Mouse (Mus musculus) liver, adult (tissue): ENCODE data around the gene Grin2b.

Experiments
- GATA4 ChIP-seq: IDR thresholded peaks from 2 replicates; pipeline ENCODE4 v1.6.1; 2014; ENCODE audit warnings: mild to moderate bottlenecking, low read length; ENCODE audit not compliant: insufficient replicate concordance

Grin2b gene

GRCm38 (mm10) chr6:136044461-136044860, 128.8 kb downstream of the Grin2b start:
- no peak for TF ChIP-seq GATA4

- no peak for TF ChIP-seq GATA4
Measured at GRCm38 (mm10) chr6:136042375-136042774, 130.9 kb downstream of the Grin2b start.

DNA sequence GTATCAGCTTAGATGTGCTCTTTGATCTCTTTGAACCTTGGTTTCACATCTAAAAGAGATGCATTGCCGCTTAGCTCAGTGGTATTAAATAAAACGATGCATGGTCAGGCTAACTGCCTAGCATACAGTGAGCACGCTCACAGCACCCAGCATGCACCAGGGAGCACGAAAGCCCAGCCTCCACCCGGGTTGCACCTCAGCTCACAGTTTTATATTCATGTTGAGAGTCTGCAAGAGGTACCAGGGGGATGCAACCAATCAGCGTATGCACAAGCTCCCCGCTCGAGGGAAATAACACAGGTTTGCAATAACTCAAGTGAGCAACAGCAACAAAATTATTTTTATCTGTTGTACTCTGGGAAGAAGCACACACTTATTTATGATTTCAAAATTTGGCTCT, 131.5 kb downstream of the Grin2b start:
- no peak for TF ChIP-seq GATA4

DNA sequence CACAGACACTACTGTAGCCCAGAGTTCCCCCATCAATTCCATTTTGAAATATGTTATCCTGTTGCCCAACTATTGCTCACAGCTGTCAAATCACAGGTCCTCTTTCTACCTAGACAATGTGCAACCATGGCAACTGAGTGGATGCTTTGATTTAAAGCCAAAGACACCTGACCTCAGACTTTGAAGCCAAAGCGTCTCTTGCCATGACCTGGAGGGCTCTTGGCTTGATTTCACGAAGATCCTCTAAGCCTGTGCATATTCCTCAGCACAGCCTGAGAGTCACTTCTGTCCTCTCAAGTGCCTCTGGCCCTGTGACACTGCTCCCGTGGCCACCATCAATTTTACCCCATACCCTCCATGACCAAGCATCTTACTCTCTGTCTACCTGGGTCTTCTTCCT, 132.4 kb downstream of the Grin2b start:
- no peak for TF ChIP-seq GATA4

DNA sequence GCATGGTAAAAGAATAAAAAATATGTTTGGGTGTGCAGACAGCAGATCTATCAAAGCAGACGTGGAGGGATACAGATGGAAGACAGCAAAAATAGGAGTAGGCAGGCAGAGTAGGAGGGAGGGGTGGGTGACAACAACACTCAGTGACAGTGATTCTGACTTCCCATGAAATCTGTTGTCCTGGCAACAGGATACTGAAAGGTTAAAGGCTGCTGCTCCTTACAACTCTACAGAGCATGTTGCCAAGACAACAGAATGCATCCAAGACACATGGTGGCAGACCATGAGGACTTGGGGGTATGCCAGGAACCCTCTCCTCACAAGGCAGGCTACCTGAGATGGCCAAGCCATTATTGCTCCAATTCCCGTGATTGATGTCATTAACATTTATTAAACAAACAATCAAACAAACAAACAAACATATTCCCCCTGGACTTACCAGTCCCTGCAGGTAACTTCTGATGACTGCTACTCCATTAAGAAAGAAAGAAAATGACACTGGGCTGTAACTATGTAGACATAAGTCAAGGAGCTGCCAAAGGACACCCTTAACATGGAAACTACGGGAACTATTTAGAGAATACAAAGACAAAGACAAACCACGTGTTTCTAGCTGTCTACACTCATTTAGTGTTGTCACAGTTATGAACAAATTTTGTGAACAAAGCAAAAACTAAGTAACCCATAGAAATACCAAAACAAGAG, 143.9 kb downstream of the Grin2b start:
- TF ChIP-seq GATA4, result no peak

DNA sequence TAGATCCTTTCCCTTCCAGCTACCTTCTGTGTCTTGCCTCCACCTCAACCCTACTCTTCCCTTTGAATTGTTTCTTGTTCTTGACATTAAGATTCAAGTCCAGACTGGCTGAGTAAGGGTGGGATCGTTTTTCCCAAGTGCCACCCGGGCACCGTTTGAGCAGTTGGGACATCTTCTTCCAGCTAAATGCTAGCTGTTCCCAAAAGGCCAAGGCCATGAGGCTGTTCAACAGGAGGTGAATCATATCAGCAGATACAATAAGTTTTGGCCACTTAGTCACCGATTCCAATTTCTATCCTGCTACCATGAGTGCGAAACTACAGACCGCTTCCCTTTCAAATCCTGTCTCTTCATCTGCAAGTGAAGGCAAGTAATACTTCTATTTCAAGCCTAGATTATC, 146.4 kb downstream of the Grin2b start:
- no peak for TF ChIP-seq GATA4

- no peak for TF ChIP-seq GATA4
Measured at GRCm38 (mm10) chr6:136025801-136026200, 147.5 kb downstream of the Grin2b start.

DNA sequence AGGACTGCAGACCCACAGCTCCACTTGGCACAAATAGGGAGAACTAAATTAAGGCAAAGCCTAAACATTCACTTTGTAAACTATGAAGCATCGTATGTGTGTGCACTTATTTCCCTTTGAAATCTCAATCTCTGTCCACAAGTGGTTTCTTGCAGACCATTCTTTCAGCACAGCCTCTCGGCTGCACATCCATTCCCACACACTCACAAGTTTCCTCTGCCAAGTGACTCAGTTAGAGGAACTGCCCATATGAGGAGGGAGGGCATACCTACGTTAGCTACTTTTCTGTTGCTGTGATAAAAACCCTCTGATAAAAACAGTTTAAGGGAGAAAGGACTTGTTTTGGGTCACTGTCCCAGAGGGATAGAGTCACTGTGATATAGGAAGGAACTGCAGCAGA, 152.9 kb downstream of the Grin2b start:
- no peak for TF ChIP-seq GATA4

- TF ChIP-seq GATA4, result no peak
Measured at GRCm38 (mm10) chr6:136018962-136019361, 154.3 kb downstream of the Grin2b start.

- no peak for TF ChIP-seq GATA4
Measured at GRCm38 (mm10) chr6:136013556-136014380, 159.5 kb downstream of the Grin2b start.

DNA sequence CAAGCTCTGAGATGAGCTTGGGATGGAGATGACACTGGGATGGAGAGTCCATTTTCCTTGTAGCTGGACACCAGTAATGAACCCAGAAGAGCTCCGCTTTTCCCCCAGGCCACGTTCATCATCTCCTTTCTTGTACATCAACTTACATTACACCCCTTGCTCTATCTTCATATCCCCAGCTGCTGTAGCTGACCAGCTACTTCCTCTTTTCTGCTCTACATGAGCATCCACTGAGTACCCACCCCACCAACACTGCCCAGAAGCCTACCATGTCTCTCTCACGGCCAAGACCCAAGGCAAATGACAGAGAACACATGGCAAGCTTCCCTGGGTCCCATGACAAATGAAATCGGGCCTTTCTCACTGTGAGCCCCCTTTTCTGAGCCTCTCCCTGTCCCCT, 161.8 kb downstream of the Grin2b start:
- no peak for TF ChIP-seq GATA4

DNA sequence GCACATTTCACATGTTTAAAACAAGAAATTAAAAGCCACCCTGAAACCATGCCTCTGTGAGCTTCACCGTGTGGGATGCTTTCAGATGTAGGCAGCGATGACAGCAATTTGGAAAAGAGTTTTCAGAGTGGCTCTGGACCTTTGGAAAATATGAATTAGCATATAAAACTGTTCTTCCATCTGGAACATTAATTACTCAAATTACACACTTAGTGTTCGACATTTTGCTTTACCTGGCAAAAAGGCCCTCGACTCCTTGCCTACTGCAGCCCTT, 162.3 kb downstream of the Grin2b start:
- TF ChIP-seq GATA4, result no peak

DNA sequence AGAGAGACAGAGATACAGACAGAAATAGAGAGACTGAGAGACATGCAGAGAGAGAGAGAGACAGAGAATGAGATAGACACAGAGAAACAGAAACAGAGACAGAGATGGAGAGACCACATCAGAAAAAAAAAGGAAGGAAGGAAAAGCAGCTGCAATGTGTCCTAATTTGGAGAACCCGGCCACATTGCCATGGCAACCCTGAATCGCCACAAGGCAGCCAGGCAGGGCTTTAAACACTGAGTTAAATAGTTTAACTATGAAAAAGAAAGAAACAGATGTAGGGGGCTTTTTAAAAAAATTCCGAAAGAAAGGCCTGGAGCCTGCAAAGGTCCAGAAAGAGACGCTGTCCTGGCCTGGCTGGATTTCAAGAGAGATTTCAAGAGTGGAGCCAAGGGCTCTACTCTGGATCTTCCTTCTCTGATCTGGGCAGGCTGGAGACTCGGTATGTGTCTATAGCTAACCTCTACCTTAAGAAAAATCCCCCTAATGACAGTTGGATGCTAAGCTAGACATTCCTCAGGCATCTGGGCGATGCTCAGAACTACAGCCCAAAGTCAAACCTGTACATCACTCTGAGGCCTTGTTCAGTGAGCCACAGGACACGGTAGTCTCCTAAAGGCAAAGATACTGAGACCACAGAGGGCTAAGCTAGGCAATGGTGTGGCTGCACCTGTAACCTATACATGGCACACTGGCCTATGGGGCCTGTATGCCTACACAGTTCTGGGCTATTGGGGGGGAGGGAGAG, 162.8 kb downstream of the Grin2b start:
- no peak for TF ChIP-seq GATA4

- TF ChIP-seq GATA4, result peak; percentile 39; the same call in 1 of the 2 replicates
Measured at GRCm38 (mm10) chr6:136008120-136008519, 165.2 kb downstream of the Grin2b start.

- TF ChIP-seq GATA4, result no peak
Measured at GRCm38 (mm10) chr6:135994691-135995090, 178.6 kb downstream of the Grin2b start.

DNA sequence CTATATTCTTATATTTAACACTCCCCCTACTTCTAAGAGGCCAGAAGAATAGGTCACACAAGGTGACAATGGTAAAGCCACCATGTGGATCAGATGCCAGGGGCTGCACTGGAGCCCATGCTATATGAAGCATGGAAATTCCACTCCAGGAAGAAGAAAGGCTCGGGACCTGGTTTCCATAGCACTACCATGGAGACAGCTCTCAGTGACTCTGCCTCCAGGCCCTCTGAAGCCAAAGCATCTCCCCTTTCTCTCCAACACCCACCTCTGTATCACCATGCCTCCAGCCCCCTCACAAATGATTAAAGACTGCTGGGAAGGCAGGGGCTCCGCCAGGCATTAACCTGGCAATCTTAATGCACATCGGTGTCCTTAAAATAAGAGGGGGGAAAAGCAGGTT, 179.4 kb downstream of the Grin2b start:
- no peak for TF ChIP-seq GATA4
